Comparison of ENCODE assay signal across 8 mouse cellular contexts in the genomic region with DNA sequence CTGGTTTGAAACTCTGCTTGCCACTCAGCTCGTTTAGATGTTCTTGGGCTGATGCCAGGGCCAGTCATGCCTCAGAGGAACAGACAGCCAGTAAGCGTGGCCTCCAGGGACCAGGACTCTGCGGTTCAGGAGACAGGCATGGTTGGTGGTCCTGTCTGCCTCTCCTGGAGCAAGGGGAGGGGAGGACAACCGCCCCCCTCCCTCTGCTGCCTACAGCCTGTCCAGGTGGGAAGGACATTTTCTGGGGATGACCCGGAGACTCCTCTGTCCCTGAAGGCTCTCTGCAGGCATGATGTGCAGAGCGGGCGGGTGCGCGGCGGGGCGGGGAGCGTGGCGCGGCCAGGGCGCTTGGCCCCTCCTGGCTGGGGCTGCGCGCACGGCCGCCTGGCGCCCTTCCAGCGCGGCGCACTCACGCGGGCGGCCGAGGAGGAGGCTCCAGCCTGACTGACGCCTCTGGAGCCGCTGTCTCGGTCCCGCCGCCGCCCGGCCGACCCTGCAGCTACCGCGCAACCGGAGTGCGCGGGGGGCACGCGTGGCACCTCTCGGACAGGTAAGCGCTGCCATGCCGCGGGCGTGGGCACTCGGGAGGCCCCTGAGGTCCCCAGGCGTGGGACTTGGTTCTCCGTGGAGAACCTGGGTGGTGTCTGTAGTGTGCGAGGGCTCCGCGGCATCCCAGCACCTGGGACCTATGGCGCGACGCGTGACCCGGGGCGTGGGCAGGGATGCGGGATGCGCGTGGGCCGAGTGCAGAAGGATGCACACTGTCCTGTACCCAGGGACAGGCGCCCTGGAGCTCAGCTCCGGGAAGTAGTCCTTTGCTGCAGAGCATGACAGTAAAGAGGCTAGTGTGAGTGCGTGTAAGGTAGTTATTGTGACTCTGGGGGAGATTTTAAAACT. TPM values are rescaled to one million over a fixed set of nuclear protein-coding genes. Genes with fewer than 3 reads are reported as not detected.
A peak's percentile ranks its signal among the peaks of the same experiment; 100 is the strongest.
DNase-seq lines count a peak whose midpoint lies in the region; ATAC-seq and TF ChIP-seq lines count a peak whose summit lies in the region.

Smad9 (plus strand) TSS at position 438 of the 897 bp plus-strand sequence.

- peak within 1 kb of the TSS; percentile 99 for H3K4me2 ChIP-seq in embryonic facial prominence, embryonic 15.5 days (replicated peaks)
- H3K4me2 ChIP-seq in heart, embryonic 11.5 days = peak within 1 kb of the TSS; percentile 96
- H3K4me2 ChIP-seq in kidney, embryonic 16.5 days (replicated peaks; ENCODE audit: low read depth, low read length) = peak within 1 kb of the TSS; percentile 93

- H3K36me3 ChIP-seq in megakaryocyte, embryonic 14.5 days (replicated peaks; ENCODE audit: low read length) = peaks cover 18% of the 10 kb centered on the region
- H3K36me3 ChIP-seq in embryonic facial prominence, embryonic 15.5 days = peaks cover 9% of the 10 kb centered on the region
- peaks cover 7% of the 10 kb centered on the region for H3K36me3 ChIP-seq in heart, embryonic 11.5 days (ENCODE audit: control insufficient read depth, insufficient read depth, low read length)
- H3K36me3 ChIP-seq in kidney, embryonic 16.5 days (ENCODE audit: insufficient read depth, low read length) = peaks cover 10% of the 10 kb centered on the region
- H3K36me3 ChIP-seq in liver, adult 2 months (ENCODE audit: control insufficient read depth, insufficient read depth, low read length) = no peaks in the 10 kb centered on the region

- peak within 1 kb of the TSS; percentile 84 for H3K4me3 ChIP-seq in megakaryocyte, embryonic 14.5 days (replicated peaks)
- H3K4me3 ChIP-seq in embryonic facial prominence, embryonic 15.5 days (replicated peaks) = peak within 1 kb of the TSS; percentile 67
- peak within 1 kb of the TSS; percentile 69 for H3K4me3 ChIP-seq in heart, embryonic 11.5 days (ENCODE audit: low read depth, low read length)
- H3K4me3 ChIP-seq in kidney, embryonic 16.5 days (ENCODE audit: low read length) = peak within 1 kb of the TSS; percentile 61
- peak within 1 kb of the TSS; percentile 96 for H3K4me3 ChIP-seq in liver, adult 2 months (ENCODE audit: insufficient read depth, low read depth, low read length)

- H3K9ac ChIP-seq in embryonic facial prominence, embryonic 15.5 days = peak within 1 kb of the TSS; percentile 57
- H3K9ac ChIP-seq in heart, embryonic 11.5 days (ENCODE audit: low read depth, low read length) = peak within 1 kb of the TSS; percentile 75
- H3K9ac ChIP-seq in kidney, embryonic 16.5 days (replicated peaks; ENCODE audit: low read length) = peak within 1 kb of the TSS; percentile 69
- H3K9ac ChIP-seq in liver, adult 2 months (ENCODE audit: low read depth, low read length) = peak within 1 kb of the TSS; percentile 97

- no peak for TF ChIP-seq CTCF in liver, adult 2 months (IDR thresholded peaks at IDR 0.05; ENCODE audit: low read depth, low read length)

- no peak for ATAC-seq in megakaryocyte, adult 5-6 weeks (ENCODE audit: poor library complexity, severe bottlenecking)
- ATAC-seq in embryonic facial prominence, embryonic 15.5 days (ENCODE audit: insufficient number of reproducible peaks, low FRiP score, low TSS enrichment, low read depth) = peak; percentile 74
- peak; percentile 74 for ATAC-seq in heart, embryonic 11.5 days (replicated peaks; ENCODE audit: insufficient number of reproducible peaks, low FRiP score, low TSS enrichment)
- peak; percentile 91 for ATAC-seq in kidney, embryonic 16.5 days (ENCODE audit: low FRiP score, low TSS enrichment)

- no peak for DNase-seq in liver, adult 2 months (ENCODE audit: extremely low read depth, low read depth, low spot score)
- peak; percentile 52 for DNase-seq in neural tube, embryonic 10.5 days (ENCODE audit: extremely low spot score, low spot score)
- peak; percentile 41 for DNase-seq in urinary bladder, postnatal 25 days (ENCODE audit: low spot score)

- H3K27ac ChIP-seq in embryonic facial prominence, embryonic 15.5 days (replicated peaks) = peak within 1 kb of the TSS; percentile 74
- H3K27ac ChIP-seq in heart, embryonic 11.5 days (ENCODE audit: low read depth, low read length) = peak within 1 kb of the TSS; percentile 84
- peak within 1 kb of the TSS; percentile 74 for H3K27ac ChIP-seq in kidney, embryonic 16.5 days (ENCODE audit: low read length)
- peak within 1 kb of the TSS; percentile 65 for H3K27ac ChIP-seq in liver, adult 2 months (replicated peaks; ENCODE audit: insufficient read depth, low read depth, low read length)

- under 1% methylated on average over 64 of the region's 66 CpGs for WGBS in embryonic facial prominence, embryonic 15.5 days
- WGBS in heart, embryonic 11.5 days (ENCODE audit: insufficient replicate concordance) = under 1% methylated on average over 61 of the region's 66 CpGs
- under 1% methylated on average over 49 of the region's 66 CpGs for WGBS in kidney, embryonic 16.5 days
- 1% methylated on average over 66 of the region's 66 CpGs for WGBS in liver, adult 2 months

- peaks cover 14% of the 10 kb centered on the region for H3K9me3 ChIP-seq in megakaryocyte, embryonic 14.5 days
- no peaks in the 10 kb centered on the region for H3K9me3 ChIP-seq in embryonic facial prominence, embryonic 15.5 days (replicated peaks)
- no peaks in the 10 kb centered on the region for H3K9me3 ChIP-seq in heart, embryonic 11.5 days (replicated peaks; ENCODE audit: control insufficient read depth, low read length)
- peaks cover 2% of the 10 kb centered on the region; the same call in 1 of the 2 replicates for H3K9me3 ChIP-seq in kidney, embryonic 16.5 days (ENCODE audit: low read length)

- peaks cover 44% of the 10 kb centered on the region for H3K27me3 ChIP-seq in megakaryocyte, embryonic 14.5 days (replicated peaks)
- peaks cover 5% of the 10 kb centered on the region; the same call in 1 of the 2 replicates for H3K27me3 ChIP-seq in embryonic facial prominence, embryonic 15.5 days
- no peaks in the 10 kb centered on the region for H3K27me3 ChIP-seq in heart, embryonic 11.5 days (ENCODE audit: control insufficient read depth, insufficient read depth, low read length)
- no peaks in the 10 kb centered on the region for H3K27me3 ChIP-seq in kidney, embryonic 16.5 days (ENCODE audit: insufficient read depth, low read length)
- H3K27me3 ChIP-seq in liver, adult 2 months (ENCODE audit: control insufficient read depth, insufficient read depth, low read length) = no peaks in the 10 kb centered on the region

- 0 out of 2 replicates have a peak, but pooled peaks have one; percentile 26 for TF ChIP-seq POLR2A in liver, adult 2 months (IDR thresholded peaks at IDR 0.05; ENCODE audit: extremely low read depth, insufficient read depth, low read length)

- H3K4me1 ChIP-seq in megakaryocyte, embryonic 14.5 days = peaks cover 15% of the 10 kb centered on the region
- H3K4me1 ChIP-seq in embryonic facial prominence, embryonic 15.5 days = peaks cover 19% of the 10 kb centered on the region
- 0 out of 2 replicates have a peak, but pooled peaks cover 3% of the 10 kb centered on the region for H3K4me1 ChIP-seq in heart, embryonic 11.5 days (ENCODE audit: control insufficient read depth, insufficient read depth, low read length)
- peaks cover 16% of the 10 kb centered on the region; the same call in 1 of the 2 replicates for H3K4me1 ChIP-seq in kidney, embryonic 16.5 days (ENCODE audit: insufficient read depth, low read length)
- H3K4me1 ChIP-seq in liver, adult 2 months (ENCODE audit: control insufficient read depth, insufficient read depth, low read length) = peaks cover 14% of the 10 kb centered on the region

- peaks cover 8% of the 10 kb centered on the region for H3K79me2 ChIP-seq in liver, adult 2 months (ENCODE audit: control insufficient read depth, insufficient read depth, low read length)

RNA-seq across cellular contexts. Expression of gene Smad9, which starts in this region (rescaled TPM):
- not detected in 2 replicates for polyA plus RNA-seq in megakaryocyte, embryonic 14.5 days (2012; ENCODE audit: insufficient read depth, low replicate concordance)
- not detected in 2 replicates for total RNA-seq in megakaryocyte, adult 5-6 weeks (2015)
- not detected in 2 replicates for total RNA-seq in megakaryocyte, adult 5-6 weeks (2017)
- polyA plus RNA-seq in embryonic facial prominence, embryonic 15.5 days (2015; fragmentation: Nextera tagmentation; extraction: Ambion mirVana) = 1.2 TPM in 2 replicates
- 2.1 TPM in 2 replicates for polyA plus RNA-seq in heart, embryonic 11.5 days (2014; fragmentation: Nextera tagmentation; extraction: Ambion mirVana)
- 1.4 and 1.6 TPM in 2 replicates for polyA plus RNA-seq in kidney, embryonic 16.5 days (2015; fragmentation: Nextera tagmentation; extraction: Ambion mirVana)
- 3.8 and 7.2 TPM in 2 replicates for total RNA-seq in liver, adult 2 months (2014; rRNA removed)
- polyA plus RNA-seq in liver, adult 2 months (2012; rRNA removed) = 2.1 and 4.6 TPM in 2 replicates
